Mouse (Mus musculus) T-helper 2 cell (primary cell): ENCODE measurements around the gene Psmc6.

Experiments used
- in situ Hi-C: fragments of 300-600 bp; cut with MboI, MseI; formaldehyde crosslinking; loops from one replicate; pipeline ENCODE4 v1.15.1; 2025; ENCODE audit warnings: high pct_unique_total_duplicates

Gene Psmc6

DNA sequence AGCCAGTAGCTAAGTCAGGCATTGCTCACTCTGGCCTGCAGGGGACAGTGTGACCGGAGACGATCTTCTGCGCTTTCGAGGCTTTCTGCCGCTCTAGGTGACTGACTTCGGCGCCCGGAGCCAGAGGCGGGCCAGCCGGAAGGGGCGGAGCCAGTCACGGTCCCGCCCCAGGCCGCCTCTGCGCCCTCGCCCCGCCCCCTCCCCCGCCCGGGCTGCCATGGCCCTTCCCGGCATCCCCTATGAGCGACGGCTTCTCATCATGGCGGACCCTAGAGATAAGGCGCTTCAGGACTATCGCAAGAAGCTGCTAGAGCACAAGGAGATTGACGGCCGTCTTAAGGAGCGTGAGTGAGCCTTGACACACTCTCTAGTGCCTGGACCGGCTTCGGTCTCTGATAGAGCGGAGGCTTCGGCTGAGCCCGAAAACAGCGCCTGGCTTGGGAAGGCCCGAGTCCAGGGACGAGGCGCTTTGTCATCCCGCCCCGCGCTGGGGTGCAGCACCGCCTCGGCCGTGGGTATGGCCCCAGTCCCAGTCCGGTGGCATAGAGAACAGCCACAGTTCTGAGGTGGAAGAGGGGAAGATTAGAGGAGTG is at the start of gene Psmc6:
TSS of gene Psmc6 (plus strand) at position 200 of the 593 bp plus-strand sequence.
- in situ Hi-C loops, result loop anchor here (5.0 kb wide), 1 partner anchor 53 kb away; no protein-coding TSS in a partner anchor

DNA sequence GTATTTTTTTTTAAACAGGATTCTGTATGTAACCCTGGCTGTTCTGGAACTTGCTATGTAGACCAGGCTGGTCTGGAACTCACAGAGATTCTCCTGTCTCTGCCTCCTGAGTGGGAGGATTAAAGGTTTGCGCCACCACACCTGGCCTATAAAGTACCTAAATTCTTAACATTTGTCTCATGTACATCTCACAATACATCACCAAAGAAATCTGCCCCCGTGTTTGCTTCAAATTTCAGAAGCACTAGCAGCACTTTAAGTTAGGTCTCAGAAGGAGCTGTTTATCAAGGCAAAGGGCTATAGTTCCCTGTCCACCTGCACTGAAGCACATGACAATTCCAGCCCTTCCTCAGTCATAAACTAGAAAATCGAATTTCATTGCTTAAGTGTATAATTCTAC is 47.5 kb upstream of the Psmc6 start:
- in situ Hi-C loops, result no loop called here

DNA sequence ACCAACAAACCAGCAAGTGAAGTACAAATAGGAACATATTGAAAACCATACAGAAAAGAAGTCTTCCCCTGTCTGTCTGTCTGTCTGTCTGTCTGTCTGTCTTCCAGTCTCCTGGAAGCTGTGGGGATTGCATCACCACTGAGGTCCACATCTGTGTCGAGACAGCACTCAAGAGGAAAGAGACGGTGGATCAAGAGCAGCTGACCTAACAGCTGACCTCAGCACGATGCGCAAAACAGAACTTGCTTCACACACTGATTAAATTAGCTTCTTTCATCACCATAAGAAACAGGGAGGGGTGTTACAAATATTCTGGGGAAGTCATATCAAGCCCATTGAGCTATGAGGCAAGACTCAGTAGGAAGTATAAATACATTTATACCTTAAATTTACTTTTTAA is 38.0 kb upstream of the Psmc6 start:
- in situ Hi-C loops, result no loop called here

DNA sequence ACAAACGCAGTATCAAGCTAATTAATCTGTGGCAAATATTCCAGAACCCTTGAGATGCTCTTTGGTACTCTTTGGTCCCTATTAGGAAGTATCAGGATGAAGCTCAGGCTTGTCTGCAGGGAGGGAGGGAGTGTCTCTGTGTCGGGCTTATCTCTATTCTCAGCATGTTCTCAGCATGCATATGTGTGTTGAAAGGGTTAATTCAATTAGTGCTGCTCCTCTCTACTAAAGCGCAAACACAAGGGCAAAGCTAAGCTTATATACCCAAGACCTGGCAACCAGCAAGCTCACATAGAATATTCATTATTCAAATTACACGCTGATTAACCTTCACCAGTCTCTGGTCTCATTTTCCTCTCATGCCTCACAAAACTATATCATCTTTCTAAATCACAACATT is 25.6 kb upstream of the Psmc6 start:
- in situ Hi-C loops, result loop anchor here (10.0 kb wide), 1 partner anchor 1961 kb away; no protein-coding TSS in a partner anchor

DNA sequence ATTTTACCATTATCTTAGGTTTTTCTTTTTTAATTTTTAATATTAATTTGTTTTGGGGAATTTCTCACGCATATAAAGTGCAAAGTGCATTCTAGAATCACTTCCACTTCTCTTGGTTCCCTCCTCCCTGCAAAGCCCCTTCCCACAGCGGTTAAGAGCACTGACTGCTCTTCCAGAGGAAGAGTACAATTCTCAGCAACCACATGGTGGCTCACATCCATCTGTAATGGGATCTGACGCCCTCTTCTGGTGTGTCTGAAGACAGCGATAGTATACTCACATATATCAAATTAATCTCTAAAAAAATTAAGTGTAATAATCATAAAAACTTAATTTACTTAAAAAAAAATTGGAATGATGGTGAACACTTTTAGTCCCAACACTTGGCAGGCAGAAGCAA is 25.2 kb upstream of the Psmc6 start:
- in situ Hi-C loops, result loop anchor here (10.0 kb wide), 1 partner anchor 1960 kb away; no protein-coding TSS in a partner anchor

DNA sequence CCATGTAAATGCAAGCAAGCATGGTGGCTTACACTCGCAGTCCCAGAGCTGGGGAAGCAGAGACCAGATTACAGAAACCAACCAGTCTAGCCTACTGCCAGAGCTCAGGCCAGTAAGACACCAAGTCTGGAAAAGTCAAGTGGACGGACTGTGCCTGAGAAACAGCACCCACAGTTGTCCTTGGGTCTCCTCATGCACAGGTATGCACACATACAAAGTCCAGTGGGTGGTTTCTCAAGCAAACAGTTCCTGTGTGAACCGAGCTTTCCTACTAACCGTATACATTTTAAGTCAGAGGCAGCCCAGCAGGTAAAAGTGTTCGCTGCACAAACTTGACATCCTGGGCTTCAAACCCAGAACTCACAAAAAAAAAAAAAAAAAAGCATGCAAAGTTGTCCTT is 23.7 kb upstream of the Psmc6 start:
- in situ Hi-C loops, result loop anchor here (5.0 to 10.0 kb wide), 2 partner anchors 36 to 1959 kb away; no protein-coding TSS in a partner anchor

DNA sequence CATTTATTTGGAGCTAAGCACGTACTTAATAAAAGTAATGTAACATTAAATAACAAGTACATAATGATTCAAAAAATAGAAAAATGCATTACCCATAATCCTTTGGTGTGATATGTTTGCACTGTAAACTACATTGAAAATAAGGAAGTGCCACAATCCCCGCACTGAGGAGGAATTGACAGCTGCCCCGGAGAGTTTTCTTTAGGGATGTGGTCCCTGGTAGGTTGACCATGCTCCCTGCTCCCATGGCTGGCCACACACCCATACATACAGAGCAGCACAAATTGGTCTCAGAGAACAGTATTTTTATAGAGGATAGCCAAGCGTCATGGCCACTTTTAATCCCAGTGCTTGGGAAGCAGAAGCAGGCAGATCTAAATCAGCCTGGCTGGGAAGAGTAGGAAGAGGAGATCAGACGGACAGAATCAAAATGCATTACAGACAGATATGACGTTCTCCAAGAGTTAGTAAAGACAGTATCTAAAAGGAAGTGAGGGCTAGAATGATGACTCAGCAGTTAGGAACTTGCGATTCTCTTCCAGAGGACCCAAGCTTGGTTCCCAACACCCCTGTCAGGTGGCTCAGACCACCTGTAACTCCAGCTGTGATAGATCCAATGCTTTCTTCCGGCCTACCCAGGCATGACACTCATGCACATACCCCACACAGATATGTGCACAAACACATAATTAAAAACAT is 21.8 kb upstream of the Psmc6 start:
- in situ Hi-C loops, result loop anchor here (5.0 to 10.0 kb wide), 2 partner anchors 35 to 1957 kb away; no protein-coding TSS in a partner anchor

DNA sequence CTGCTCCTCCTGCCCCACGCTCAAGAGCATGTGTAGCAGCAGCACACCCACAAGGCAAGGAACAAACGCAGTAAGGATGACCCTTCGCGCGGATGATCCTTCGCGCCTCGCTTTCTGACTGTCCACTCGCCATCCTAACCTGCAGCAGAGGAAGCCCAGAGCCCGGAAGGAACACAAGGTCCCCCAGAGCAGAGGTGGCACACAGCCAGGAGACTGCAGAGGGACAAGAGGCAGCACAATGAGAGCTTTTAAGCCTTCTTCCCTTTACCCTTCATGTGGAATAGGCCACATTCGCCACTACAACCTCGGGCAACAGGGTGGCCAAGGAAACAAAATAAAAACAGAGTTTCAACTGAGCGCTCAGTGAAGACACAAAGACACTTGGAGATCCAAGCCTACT is 19.9 kb upstream of the Psmc6 start:
- in situ Hi-C loops, result loop anchor here (5.0 to 10.0 kb wide), 2 partner anchors 33 to 1955 kb away; no protein-coding TSS in a partner anchor

DNA sequence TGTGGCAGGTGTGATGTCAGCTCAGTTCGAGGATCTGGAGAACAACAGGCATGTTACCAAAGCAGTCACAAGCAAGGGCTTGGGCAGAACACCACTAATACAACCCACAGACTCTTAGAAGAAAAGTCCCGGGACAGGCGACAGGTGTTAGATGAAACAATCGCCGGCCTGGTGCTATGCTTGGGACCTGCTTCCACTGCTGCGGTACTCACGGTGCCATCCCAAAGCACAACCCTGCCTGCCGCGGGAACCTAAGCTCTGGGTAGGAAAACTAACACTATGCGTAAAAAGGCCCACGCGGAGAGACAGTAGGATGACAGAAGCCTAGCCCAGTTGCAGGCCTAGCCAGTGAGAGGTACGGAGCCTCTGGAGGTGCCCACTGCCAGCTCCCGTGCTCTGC is 19.5 kb upstream of the Psmc6 start:
- in situ Hi-C loops, result no loop called here

DNA sequence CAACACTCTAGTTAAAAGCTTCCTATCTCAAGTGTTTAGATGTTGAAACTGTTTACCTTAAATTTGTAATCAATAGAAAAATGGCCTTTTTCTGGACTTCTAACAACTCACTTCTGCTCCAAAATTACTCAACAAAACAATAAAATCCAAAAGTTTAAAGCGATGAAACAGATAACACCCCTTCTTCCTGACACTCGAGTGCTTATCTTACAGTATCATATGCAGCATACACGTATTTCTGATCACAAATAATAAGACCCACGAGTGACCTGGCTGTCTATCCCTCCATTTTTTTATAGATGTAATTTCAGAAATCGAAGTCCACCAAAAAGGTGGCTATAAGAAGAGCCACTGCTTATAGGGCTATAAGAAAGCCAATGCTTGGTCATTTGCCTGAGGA is 12.7 kb upstream of the Psmc6 start:
- in situ Hi-C loops, result no loop called here

DNA sequence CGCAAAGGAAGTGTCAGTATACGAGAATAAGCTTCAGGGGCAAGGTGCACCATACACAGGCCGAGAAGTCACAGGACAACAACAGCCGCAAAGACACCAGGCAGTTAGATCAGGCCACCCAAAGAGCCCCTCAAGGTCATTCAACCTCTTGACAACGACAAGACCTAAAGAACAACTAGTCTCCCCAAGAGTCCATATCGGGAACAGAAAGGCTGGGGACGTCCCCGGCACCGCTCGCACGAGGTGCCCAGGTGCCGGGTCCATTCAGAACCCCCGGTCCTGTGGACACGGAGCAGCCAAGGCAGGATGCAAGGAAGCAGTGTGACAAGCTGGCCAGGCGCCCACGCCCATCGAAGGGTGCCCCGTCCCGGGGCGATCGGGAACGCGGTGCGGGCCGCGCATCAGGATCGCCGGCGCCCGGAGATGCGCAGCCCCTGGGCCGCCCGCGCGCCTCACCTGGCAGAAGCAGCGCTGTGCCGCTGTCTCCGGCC is 11.6 kb upstream of the Psmc6 start:
- in situ Hi-C loops, result no loop called here

DNA sequence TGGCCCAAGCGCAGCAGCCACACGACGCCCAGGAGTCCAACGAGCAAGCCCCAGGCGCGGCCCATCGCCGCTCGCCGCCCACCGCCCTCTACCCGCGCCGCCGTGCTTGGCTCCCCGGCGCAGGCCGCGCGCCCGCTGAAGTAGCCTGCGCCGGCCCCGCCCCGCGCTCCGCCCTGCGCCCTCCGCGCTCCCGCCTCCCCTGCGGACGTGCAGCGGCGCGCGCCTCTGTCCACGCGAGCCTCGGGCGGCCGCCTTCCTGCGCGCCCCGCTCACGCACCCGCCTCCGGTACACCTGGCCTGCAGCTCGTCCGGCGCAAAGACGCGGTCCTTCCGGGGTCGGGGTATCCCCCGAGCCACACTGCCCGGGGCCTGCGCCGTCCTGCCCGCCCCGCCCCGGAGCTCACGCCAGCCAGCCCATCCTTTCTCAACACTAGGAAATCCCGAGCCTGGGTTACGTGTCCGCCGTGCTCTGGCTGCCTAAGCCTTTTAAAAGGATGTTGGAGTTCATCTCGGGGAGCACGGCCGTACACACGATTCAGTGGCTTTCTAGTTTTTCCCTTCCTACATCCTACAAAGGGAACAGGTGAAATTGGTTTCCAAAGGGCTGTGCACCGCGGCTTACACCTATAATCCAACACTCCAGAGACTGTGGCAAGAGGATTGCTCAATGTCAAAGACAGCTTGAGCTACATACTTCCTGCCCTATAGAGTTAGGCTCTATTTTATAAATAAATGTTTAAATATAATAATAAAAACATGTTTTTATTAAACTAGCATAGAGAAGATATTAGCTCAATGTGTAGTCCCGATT is 11.0 kb upstream of the Psmc6 start, which contains the start of gene Ero1l:
TSS of gene Ero1l (minus strand) at position 346 of the 811 bp plus-strand sequence.
- in situ Hi-C loops, result no loop called here

DNA sequence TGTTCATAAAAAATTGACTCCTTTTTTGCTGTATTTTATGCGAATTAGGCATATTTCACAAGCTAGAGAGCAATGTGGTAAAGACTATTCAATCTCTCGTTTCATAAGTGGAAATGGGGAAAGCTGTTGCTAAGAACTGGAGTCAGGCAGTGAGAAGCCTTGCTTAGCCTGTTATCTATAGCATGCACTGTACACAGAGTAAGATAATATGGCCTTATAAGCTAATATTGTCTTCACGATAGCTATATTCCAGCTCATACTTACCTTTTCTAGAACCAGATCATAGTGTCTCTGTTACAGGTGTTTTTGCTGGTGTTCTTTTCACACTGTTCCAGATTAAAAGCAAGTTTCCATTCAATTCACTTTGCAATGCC is 10.4 kb upstream of the Psmc6 start:
- in situ Hi-C loops, result no loop called here

DNA sequence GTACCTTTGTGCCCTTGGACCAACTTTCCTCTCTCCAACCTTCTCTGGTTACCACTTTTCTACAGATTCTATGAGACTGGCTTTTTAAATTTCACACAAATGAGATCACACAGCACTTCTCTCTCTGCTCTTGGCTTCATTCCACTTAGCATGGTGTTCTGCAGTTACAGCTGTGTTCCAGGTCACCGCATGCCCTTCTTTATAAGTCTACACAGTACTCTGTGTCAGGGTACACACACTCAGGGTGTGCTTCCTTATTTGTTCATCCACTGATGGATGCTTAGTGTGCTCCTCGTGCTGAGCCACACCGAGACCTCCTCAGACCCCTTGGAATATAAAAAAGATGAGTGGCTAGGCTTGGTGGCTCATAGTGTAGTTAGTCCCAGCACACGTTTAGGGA is 9.5 kb upstream of the Psmc6 start:
- in situ Hi-C loops, result no loop called here

DNA sequence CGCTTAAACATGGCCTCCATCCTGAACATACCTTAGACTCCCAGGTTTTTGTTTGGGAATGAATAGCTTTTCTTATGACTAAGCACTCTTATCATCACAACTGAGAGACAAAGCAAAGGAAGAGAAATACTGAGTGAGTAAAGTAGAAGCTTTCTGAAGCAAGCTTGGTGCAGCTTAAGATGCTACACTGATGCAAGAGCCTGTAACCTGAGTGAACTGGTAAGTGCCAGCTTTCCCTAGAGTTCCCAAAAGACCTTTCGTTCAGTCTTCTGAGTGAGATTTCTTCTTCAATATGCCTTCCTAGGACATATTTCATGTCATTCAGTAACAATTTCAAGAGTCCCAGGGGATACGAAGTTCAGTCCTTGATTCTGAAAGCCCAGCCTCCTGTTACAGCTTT is 8.5 kb upstream of the Psmc6 start:
- in situ Hi-C loops, result no loop called here

DNA sequence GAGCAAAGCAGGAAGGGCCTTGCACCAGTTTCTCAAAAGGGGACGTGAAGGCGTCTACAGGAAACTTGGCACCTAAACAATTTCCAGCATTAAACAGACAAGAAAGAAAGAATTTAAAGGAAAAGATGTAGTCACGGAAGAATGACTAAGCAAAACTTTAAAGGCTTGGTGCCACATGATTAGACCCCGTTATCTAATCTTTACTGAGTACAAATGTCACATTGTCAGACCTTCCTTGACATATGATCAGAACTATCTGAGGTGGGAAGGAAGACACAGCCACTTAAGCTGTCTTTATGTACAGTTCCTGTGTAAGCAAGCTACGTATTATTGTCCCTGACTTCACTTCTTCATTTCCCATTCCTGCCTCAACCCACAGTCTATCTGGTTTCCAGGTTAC is 8.0 kb upstream of the Psmc6 start:
- in situ Hi-C loops, result no loop called here

DNA sequence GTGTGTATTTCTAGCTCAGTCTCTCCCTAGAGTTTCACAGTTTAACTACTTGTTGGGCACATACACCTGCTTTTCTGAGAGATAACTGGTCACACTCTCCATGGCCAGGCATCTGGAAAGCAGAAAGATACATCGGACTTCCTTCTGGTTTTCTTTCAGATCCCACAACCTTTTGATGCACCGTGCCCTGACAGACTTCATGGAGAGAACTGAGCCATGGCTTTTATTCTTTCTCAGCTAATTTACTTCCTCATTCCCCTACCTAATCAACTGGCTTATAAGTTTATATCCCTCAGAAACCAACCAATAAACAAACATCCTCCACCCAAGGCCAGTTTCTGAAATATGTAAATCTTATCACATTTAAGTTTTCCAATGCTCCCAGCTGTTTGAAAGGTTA is 7.1 kb upstream of the Psmc6 start:
- in situ Hi-C loops, result no loop called here

DNA sequence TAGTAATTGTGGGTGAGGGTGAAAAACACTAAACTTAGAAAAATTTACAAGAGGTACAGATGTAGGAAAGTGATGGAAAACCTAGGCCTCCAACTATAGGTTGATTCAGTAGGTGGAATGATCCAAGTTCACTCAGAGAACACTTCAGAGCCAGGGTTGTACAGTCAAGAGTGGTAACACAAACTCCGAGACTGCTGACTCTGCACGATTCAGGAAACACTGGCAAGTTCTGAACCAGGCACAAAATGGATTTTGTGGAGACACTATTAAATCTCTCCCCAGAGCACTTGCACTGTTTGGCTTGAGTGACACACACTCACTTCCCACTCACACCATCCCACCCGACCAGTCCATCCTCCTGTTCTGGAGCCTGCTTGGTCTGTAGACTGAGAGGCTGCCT is 6.3 kb upstream of the Psmc6 start:
- in situ Hi-C loops, result no loop called here

DNA sequence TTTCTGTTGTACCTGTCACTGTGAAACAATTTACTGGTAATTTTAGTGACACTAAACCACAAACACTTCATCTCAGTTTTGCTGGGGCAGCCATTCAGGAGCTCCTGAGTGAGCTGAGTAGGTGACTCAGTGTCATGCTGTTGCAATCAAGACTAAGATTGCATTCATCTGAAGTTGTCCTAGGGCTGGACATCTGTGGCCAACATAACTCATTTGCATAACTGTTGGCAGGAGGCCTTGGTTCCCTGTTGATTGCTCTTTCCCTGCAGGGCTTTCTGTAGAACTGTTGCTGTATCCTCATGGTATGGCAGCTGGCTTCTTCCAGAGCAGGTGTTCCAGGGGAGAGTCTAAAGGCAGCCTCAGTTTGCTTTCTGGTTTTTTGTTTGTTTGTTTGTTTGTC is 4.1 kb upstream of the Psmc6 start:
- in situ Hi-C loops, result no loop called here

DNA sequence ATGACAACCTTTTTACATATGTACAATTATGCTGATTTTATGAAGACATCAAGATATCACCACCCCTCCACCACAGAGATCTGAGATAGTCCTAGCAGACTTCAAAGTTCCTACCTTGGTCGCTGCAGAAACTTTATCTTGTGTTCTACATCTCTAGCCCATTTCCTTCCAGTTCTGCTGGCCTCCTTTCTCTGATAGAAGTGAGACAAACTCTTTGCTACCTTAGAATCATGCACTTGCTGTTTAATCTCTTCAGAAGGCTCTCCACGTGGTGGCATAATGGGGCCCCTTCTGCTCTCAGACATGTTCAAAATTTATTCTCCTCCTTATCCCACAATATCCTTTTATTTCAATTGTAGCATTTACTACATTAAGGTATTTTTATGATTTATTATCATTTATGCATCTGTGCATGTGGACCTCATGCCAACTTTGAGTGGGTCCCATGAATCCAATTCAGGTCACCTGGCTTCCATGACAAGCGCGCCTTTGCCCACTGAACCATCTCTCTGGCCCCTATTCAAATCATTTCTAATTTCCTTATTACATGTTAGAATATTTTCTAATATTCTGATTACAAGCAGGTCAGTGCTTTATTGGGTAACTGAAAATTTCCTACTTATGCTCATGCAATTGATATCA is 1.4 kb upstream of the Psmc6 start:
- in situ Hi-C loops, result no loop called here

DNA sequence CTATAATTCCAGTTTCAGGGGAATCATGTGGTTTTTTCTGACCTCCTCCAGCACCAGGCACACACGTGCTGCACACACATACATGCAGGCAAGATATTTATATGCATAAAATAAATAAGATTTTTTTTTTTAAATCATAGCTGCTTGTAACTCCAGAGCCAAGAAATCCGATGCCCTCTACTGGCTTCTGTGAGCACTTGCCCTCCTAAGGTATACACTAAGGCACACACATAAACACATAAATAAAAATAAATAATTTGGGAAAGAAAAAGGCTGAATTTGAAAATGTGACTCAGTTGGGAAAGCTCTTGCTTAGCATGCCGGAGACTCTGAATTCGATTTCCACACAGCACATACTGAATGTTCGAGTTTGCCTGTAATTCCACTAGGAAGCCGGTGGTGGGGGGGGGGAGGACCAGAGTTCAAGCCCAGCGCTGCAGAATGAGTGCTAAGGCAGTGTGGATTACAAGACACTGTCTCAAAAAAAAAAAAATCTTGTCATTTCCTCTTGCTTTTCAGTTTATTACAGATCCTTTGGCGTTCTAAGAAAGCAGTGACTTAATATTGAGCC is 485 bp upstream of the Psmc6 start:
- in situ Hi-C loops, result no loop called here
